23 mouse cellular contexts compared by ENCODE assay signal in genomic region chr12:32460330-32460998, GRCm38 (mm10).
DNase-seq lines count a peak whose midpoint lies in the region; ATAC-seq and TF ChIP-seq lines count a peak whose summit lies in the region.
"Had no signal": no experiment of that assay in that cellular context is flagged by ENCODE, and none has a peak within 500 bp of the region (broad histone marks: within the 10 kb centered on the region; RNA-seq: fewer than 3 reads in every experiment).

No protein-coding gene starts in this region.

- DNase-seq in lung, postnatal 0 days (ENCODE audit: low spot score), result peak; percentile 26
- DNase-seq in lung, adult 2 months, result no peak
- peak; percentile 47 for DNase-seq in NIH3T3 (ENCODE audit: low read depth)
- no peak for DNase-seq in liver, embryonic 11.5 days (ENCODE audit: low spot score)
- DNase-seq: adrenal gland, adult 8-10 months; cerebellum, adult 2 months; cerebellum, postnatal 25 days; gastrocnemius, postnatal 14 days; heart, adult 2 months; kidney, adult 2 months; kidney, postnatal 10 days; left cerebral cortex, postnatal 4 days; right cerebral cortex, postnatal 25 days had no signal

- H3K36me3 ChIP-seq in lung, postnatal 0 days (ENCODE audit: insufficient read depth, low read length), result no peaks in the 10 kb centered on the region
- no peaks in the 10 kb centered on the region for H3K36me3 ChIP-seq in intestine, embryonic 15.5 days
- no peaks in the 10 kb centered on the region for H3K36me3 ChIP-seq in kidney, embryonic 16.5 days (ENCODE audit: insufficient read depth, low read length)
- no peaks in the 10 kb centered on the region for H3K36me3 ChIP-seq in liver, embryonic 11.5 days (ENCODE audit: control insufficient read depth, insufficient read depth, low read length)
- H3K36me3 ChIP-seq: embryonic facial prominence, embryonic 13.5 days; forebrain, embryonic 15.5 days; hindbrain, embryonic 12.5 days; limb, embryonic 15.5 days; liver, embryonic 15.5 days; midbrain, embryonic 12.5 days had no signal

- H3K9me3 ChIP-seq in lung, postnatal 0 days (ENCODE audit: low read length), result no peaks in the 10 kb centered on the region
- H3K9me3 ChIP-seq in intestine, embryonic 15.5 days, result no peaks in the 10 kb centered on the region
- H3K9me3 ChIP-seq in kidney, embryonic 16.5 days (ENCODE audit: low read length), result no peaks in the 10 kb centered on the region
- no peaks in the 10 kb centered on the region for H3K9me3 ChIP-seq in liver, embryonic 11.5 days (ENCODE audit: control insufficient read depth, low read length)
- H3K9me3 ChIP-seq: embryonic facial prominence, embryonic 13.5 days; forebrain, embryonic 15.5 days; hindbrain, embryonic 12.5 days; limb, embryonic 15.5 days; liver, embryonic 15.5 days; midbrain, embryonic 12.5 days had no signal

- TF ChIP-seq CTCF in lung, postnatal 0 days (IDR thresholded peaks at IDR 0.05), result no peak
- no peak for TF ChIP-seq CTCF in lung, adult 2 months (IDR thresholded peaks at IDR 0.05; ENCODE audit: insufficient read depth, low read length)

- peaks cover 6% of the 10 kb centered on the region; the same call in 1 of the 2 replicates for H3K4me1 ChIP-seq in lung, postnatal 0 days (ENCODE audit: insufficient read depth, low read depth, low read length)
- no peaks in the 10 kb centered on the region for H3K4me1 ChIP-seq in lung, adult 2 months (ENCODE audit: control insufficient read depth, insufficient read depth, low read length)
- no peaks in the 10 kb centered on the region for H3K4me1 ChIP-seq in intestine, embryonic 15.5 days (replicated peaks)
- H3K4me1 ChIP-seq in kidney, embryonic 16.5 days (ENCODE audit: insufficient read depth, low read length), result no peaks in the 10 kb centered on the region
- no peaks in the 10 kb centered on the region for H3K4me1 ChIP-seq in liver, embryonic 11.5 days (replicated peaks; ENCODE audit: control insufficient read depth, insufficient read depth, low read length)
- H3K4me1 ChIP-seq: embryonic facial prominence, embryonic 13.5 days; forebrain, embryonic 15.5 days; hindbrain, embryonic 12.5 days; limb, embryonic 15.5 days; liver, embryonic 15.5 days; midbrain, embryonic 12.5 days had no signal

- no peak for ATAC-seq in lung, postnatal 0 days
- peak; percentile 87 for ATAC-seq in intestine, embryonic 15.5 days
- ATAC-seq in kidney, embryonic 16.5 days (ENCODE audit: low FRiP score, low TSS enrichment), result no peak
- no peak for ATAC-seq in liver, embryonic 11.5 days (replicated peaks; ENCODE audit: low FRiP score)
- ATAC-seq in activated CD4-positive, CD25-positive, alpha-beta regulatory T cell, adult 4 months, result no peak
- ATAC-seq: forebrain, embryonic 15.5 days had no signal

- no peaks in the 10 kb centered on the region for H3K27me3 ChIP-seq in lung, postnatal 0 days (replicated peaks; ENCODE audit: insufficient read depth, low read length)
- H3K27me3 ChIP-seq in intestine, embryonic 15.5 days (replicated peaks), result no peaks in the 10 kb centered on the region
- no peaks in the 10 kb centered on the region for H3K27me3 ChIP-seq in kidney, embryonic 16.5 days (ENCODE audit: insufficient read depth, low read length)
- H3K27me3 ChIP-seq in liver, embryonic 11.5 days (replicated peaks; ENCODE audit: control insufficient read depth, insufficient read depth, low read length), result no peaks in the 10 kb centered on the region
- H3K27me3 ChIP-seq: embryonic facial prominence, embryonic 13.5 days; forebrain, embryonic 15.5 days; hindbrain, embryonic 12.5 days; limb, embryonic 15.5 days; liver, embryonic 15.5 days; midbrain, embryonic 12.5 days had no signal

- H3K27ac ChIP-seq in lung, postnatal 0 days (ENCODE audit: low read length), result no peak overlapping the region
- no peak overlapping the region for H3K27ac ChIP-seq in intestine, embryonic 15.5 days
- no peak overlapping the region for H3K27ac ChIP-seq in kidney, embryonic 16.5 days (ENCODE audit: low read length)
- no peak overlapping the region for H3K27ac ChIP-seq in liver, embryonic 11.5 days (ENCODE audit: low read depth, low read length)
- H3K27ac ChIP-seq: embryonic facial prominence, embryonic 13.5 days; forebrain, embryonic 15.5 days; heart, adult 2 months; hindbrain, embryonic 12.5 days; left cerebral cortex, adult 2 months; limb, embryonic 15.5 days; liver, embryonic 15.5 days; midbrain, embryonic 12.5 days had no signal

- TF ChIP-seq POLR2A in lung, adult 2 months (IDR thresholded peaks at IDR 0.05; ENCODE audit: borderline replicate concordance, extremely low read depth, low read depth, low read length), result no peak

- peak; percentile 45; the same call in 1 of the 2 replicates for TF ChIP-seq EP300 in lung, postnatal 0 days (IDR thresholded peaks at IDR 0.05)

- H3K9ac ChIP-seq in lung, postnatal 0 days (replicated peaks; ENCODE audit: low read depth), result no peak overlapping the region
- H3K9ac ChIP-seq in intestine, embryonic 15.5 days, result no peak overlapping the region
- no peak overlapping the region for H3K9ac ChIP-seq in kidney, embryonic 16.5 days (replicated peaks; ENCODE audit: low read length)
- no peak overlapping the region for H3K9ac ChIP-seq in liver, embryonic 11.5 days (ENCODE audit: low read depth, low read length)
- H3K9ac ChIP-seq: embryonic facial prominence, embryonic 13.5 days; forebrain, embryonic 15.5 days; hindbrain, embryonic 12.5 days; limb, embryonic 15.5 days; liver, embryonic 15.5 days; midbrain, embryonic 12.5 days had no signal

- 40% methylated on average over 4 of the region's 4 CpGs for WGBS in lung, postnatal 0 days
- WGBS in lung, adult 2 months, result 59% methylated on average over 4 of the region's 4 CpGs
- 53% methylated on average over 4 of the region's 4 CpGs for WGBS in intestine, embryonic 15.5 days
- 79% methylated on average over 4 of the region's 4 CpGs for WGBS in kidney, embryonic 16.5 days
- 75% methylated on average over 4 of the region's 4 CpGs for WGBS in liver, embryonic 11.5 days

- no peak overlapping the region for H3K4me2 ChIP-seq in lung, postnatal 0 days (replicated peaks; ENCODE audit: low read depth, low read length)
- H3K4me2 ChIP-seq in intestine, embryonic 15.5 days (replicated peaks), result no peak overlapping the region
- no peak overlapping the region for H3K4me2 ChIP-seq in kidney, embryonic 16.5 days (replicated peaks; ENCODE audit: low read depth, low read length)
- H3K4me2 ChIP-seq in liver, embryonic 11.5 days, result no peak overlapping the region
- H3K4me2 ChIP-seq: embryonic facial prominence, embryonic 13.5 days; forebrain, embryonic 15.5 days; hindbrain, embryonic 12.5 days; limb, embryonic 15.5 days; liver, embryonic 15.5 days; midbrain, embryonic 12.5 days had no signal

- no peak overlapping the region for H3K4me3 ChIP-seq in lung, postnatal 0 days (ENCODE audit: low read depth, low read length)
- no peak overlapping the region for H3K4me3 ChIP-seq in lung, adult 2 months (replicated peaks; ENCODE audit: extremely low read depth, low read depth, low read length)
- no peak overlapping the region for H3K4me3 ChIP-seq in intestine, embryonic 15.5 days (replicated peaks)
- no peak overlapping the region for H3K4me3 ChIP-seq in kidney, embryonic 16.5 days (ENCODE audit: low read length)
- H3K4me3 ChIP-seq in liver, embryonic 11.5 days (ENCODE audit: low read depth, low read length), result no peak overlapping the region
- H3K4me3 ChIP-seq: embryonic facial prominence, embryonic 13.5 days; forebrain, embryonic 15.5 days; heart, adult 2 months; hindbrain, embryonic 12.5 days; left cerebral cortex, adult 2 months; limb, embryonic 15.5 days; liver, embryonic 15.5 days; midbrain, embryonic 12.5 days had no signal

Comparison
In these comparisons a context has a peak if more than half of its experiments do, and no peak if none do; other contexts are left out.
1. DNase-seq: peak in lung, postnatal 0 days (single experiment) and NIH3T3 (single experiment); none in lung, adult 2 months (single experiment) and liver, embryonic 11.5 days (single experiment).